Mouse (Mus musculus) CD4-positive naive resting alpha-beta T cell, adult 57 days (primary cell): Measurements from ENCODE around the gene Ankk1. TPM values are rescaled to one million over a fixed set of nuclear protein-coding genes. Genes with fewer than 3 reads are reported as not detected.

Experiments
- total RNA-seq: library from RNA; stranded (reverse); gene quantifications from one replicate; pipeline ENCODE4 v1.2.4, GENCODE M21; 2023

Ankk1 gene
- not detected for total RNA-seq

DNA sequence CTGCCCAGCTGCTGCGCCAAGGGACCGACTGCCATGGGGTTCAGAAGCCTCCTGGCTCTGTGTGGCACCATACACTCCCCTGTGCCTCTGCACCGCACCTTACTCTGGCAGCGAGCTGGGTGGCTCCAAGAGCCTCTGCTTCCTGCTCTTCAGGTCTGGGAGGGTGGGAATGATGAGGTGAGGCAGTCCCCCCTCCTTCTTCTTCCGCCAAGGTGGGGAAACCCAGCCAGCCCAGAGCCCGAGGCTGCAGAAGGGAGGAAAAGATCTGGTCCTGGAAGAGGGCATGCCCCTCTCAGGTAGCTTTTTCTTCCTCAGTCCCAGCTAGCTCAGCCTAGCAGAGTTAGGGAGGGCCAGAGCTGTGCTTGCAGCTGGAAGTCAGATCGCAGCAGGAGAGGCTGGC, at the start of gene Ankk1:
Gene Ankk1, minus strand, starts transcription at position 101 of the 400 bp plus-strand sequence.

Other genes starting within 250 kb of the Ankk1 start
- gene Gm4894, start 176.5 kb downstream of the Ankk1 start, total RNA-seq, result not detected
- not detected for gene Drd2, start 86.4 kb downstream of the Ankk1 start, total RNA-seq
- not detected for gene Ttc12, start 59.2 kb upstream of the Ankk1 start, total RNA-seq